Mouse (Mus musculus): ENCODE measurements at regions not wholly inside any gene's neighbourhood (a gene's known extent, or its start where the extent isn't known, plus 50 kb on each side); places are given as distances from the start of the nearest gene placed in this dataset.

DNA sequence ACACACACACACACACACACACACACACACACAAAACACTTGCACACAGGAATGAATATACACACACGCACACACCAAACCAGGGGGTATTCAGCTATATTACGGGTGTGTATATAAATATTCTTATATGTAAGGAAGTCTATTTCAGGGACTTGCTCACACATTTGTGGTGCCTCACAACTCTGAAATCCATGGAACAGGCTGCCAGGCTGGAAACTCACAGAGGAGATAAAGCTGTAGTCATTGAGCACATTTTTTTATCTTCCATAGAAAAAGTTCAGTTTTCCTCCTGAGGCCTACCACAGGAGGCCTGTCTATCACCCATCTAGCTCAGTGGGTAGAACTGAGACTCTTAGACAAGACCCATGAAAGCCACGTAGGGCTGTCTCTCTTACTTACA lies 83.8 kb downstream of the Ier5 start:
- TF ChIP-seq CTCF (IDR thresholded peaks at IDR 0.05; ENCODE audit: low read depth): no peak
- H3K9ac ChIP-seq (ENCODE audit: low read depth, low read length): no peak overlapping the region
- no peak overlapping the region for H3K4me2 ChIP-seq (ENCODE audit: low read length)
- H3K36me3 ChIP-seq (ENCODE audit: insufficient read depth, low read length): no peaks in the 10 kb centered on the region
- no peaks in the 10 kb centered on the region for H3K4me1 ChIP-seq (replicated peaks; ENCODE audit: insufficient read depth, low read length)
- WGBS: 90% methylated on average over 3 of the region's 3 CpGs
- no peak for ATAC-seq (replicated peaks; ENCODE audit: low FRiP score, low read depth)
- H3K27me3 ChIP-seq (ENCODE audit: insufficient read depth, low read length): no peaks in the 10 kb centered on the region
- H3K4me3 ChIP-seq (replicated peaks; ENCODE audit: low read depth, low read length): no peak overlapping the region
- H3K9me3 ChIP-seq (replicated peaks; ENCODE audit: low read length): no peaks in the 10 kb centered on the region
- no peak overlapping the region for H3K27ac ChIP-seq
- DNase-seq (ENCODE audit: low spot score): no peak

DNA sequence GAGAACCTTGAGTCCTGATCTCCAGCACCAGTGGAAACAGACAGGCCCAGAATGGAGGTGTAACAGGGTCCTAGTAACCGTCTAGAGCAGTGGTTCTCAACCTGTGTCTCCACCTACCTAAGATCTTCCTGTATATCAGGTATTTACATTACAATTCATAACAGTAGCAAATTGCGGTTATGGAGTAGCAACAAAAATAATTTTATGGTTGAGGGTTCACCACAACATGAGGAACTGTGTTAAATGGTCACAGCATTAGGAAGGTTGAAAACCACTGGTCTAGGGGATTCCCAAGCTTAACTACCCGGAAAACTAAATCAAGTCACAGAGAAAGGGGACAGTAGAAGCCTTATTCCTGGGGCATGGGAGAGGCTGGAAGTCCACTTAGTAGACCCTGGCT lies 84.5 kb downstream of the Ier5 start:
- no peak for TF ChIP-seq CTCF (IDR thresholded peaks at IDR 0.05; ENCODE audit: low read depth)
- DNase-seq (ENCODE audit: low spot score): no peak

GRCm38 (mm10) chr1:155013784-155014183 lies 85.7 kb downstream of the Ier5 start:
- H3K27ac ChIP-seq: no peak overlapping the region
- ATAC-seq (replicated peaks; ENCODE audit: low FRiP score, low read depth) (no peak), DNase-seq (ENCODE audit: low spot score) (no peak)
- H3K4me3 ChIP-seq (replicated peaks; ENCODE audit: low read depth, low read length): no peak overlapping the region
- H3K4me2 ChIP-seq (ENCODE audit: low read length): no peak overlapping the region
- no peaks in the 10 kb centered on the region for H3K4me1 ChIP-seq (replicated peaks; ENCODE audit: insufficient read depth, low read length)
- H3K36me3 ChIP-seq (ENCODE audit: insufficient read depth, low read length): no peaks in the 10 kb centered on the region
- no peak overlapping the region for H3K9ac ChIP-seq (ENCODE audit: low read depth, low read length)
- 62% methylated on average over 4 of the region's 4 CpGs for WGBS
- H3K9me3 ChIP-seq (replicated peaks; ENCODE audit: low read length): no peaks in the 10 kb centered on the region
- no peak for TF ChIP-seq CTCF (IDR thresholded peaks at IDR 0.05; ENCODE audit: low read depth)
- H3K27me3 ChIP-seq (ENCODE audit: insufficient read depth, low read length): no peaks in the 10 kb centered on the region

More for the DNA sequence above, 84.5 kb downstream of the Ier5 start:
- WGBS: 86% methylated on average over 3 of the region's 3 CpGs
- H3K9me3 ChIP-seq (replicated peaks; ENCODE audit: low read length): no peaks in the 10 kb centered on the region
- H3K27me3 ChIP-seq (ENCODE audit: insufficient read depth, low read length): no peaks in the 10 kb centered on the region
- no peaks in the 10 kb centered on the region for H3K4me1 ChIP-seq (replicated peaks; ENCODE audit: insufficient read depth, low read length)
- no peak overlapping the region for H3K4me3 ChIP-seq (replicated peaks; ENCODE audit: low read depth, low read length)
- H3K4me2 ChIP-seq (ENCODE audit: low read length): no peak overlapping the region
- H3K36me3 ChIP-seq (ENCODE audit: insufficient read depth, low read length): no peaks in the 10 kb centered on the region
- H3K27ac ChIP-seq: no peak overlapping the region
- ATAC-seq (replicated peaks; ENCODE audit: low FRiP score, low read depth): no peak
- no peak overlapping the region for H3K9ac ChIP-seq (ENCODE audit: low read depth, low read length)

- no peak for ATAC-seq (replicated peaks; ENCODE audit: low FRiP score, low read depth)
- WGBS: 61% methylated on average over 4 of the region's 4 CpGs
Measured at GRCm38 (mm10) chr1:155013361-155013760, 86.1 kb downstream of the Ier5 start.

GRCm38 (mm10) chr1:155006539-155007486 lies 92.6 kb downstream of the Ier5 start:
- ATAC-seq (replicated peaks; ENCODE audit: low FRiP score, low read depth): peak; percentile 68
- 20% methylated on average over 16 of the region's 16 CpGs for WGBS
- no peak overlapping the region for H3K4me3 ChIP-seq (replicated peaks; ENCODE audit: low read depth, low read length)
- H3K27me3 ChIP-seq (ENCODE audit: insufficient read depth, low read length): no peaks in the 10 kb centered on the region
- H3K4me2 ChIP-seq (ENCODE audit: low read length): no peak overlapping the region
- H3K36me3 ChIP-seq (ENCODE audit: insufficient read depth, low read length): no peaks in the 10 kb centered on the region
- peak; percentile 91 for DNase-seq (ENCODE audit: low spot score)
- H3K27ac ChIP-seq: no peak overlapping the region
- TF ChIP-seq CTCF (IDR thresholded peaks at IDR 0.05; ENCODE audit: low read depth): peak; percentile 100
- H3K9me3 ChIP-seq (replicated peaks; ENCODE audit: low read length): no peaks in the 10 kb centered on the region
- no peaks in the 10 kb centered on the region for H3K4me1 ChIP-seq (replicated peaks; ENCODE audit: insufficient read depth, low read length)
- H3K9ac ChIP-seq (ENCODE audit: low read depth, low read length): no peak overlapping the region

More at GRCm38 (mm10) chr1:155013361-155013760, 86.1 kb downstream of the Ier5 start:
- no peaks in the 10 kb centered on the region for H3K9me3 ChIP-seq (replicated peaks; ENCODE audit: low read length)
- H3K4me1 ChIP-seq (replicated peaks; ENCODE audit: insufficient read depth, low read length): no peaks in the 10 kb centered on the region
- no peaks in the 10 kb centered on the region for H3K36me3 ChIP-seq (ENCODE audit: insufficient read depth, low read length)
- no peak overlapping the region for H3K27ac ChIP-seq
- no peaks in the 10 kb centered on the region for H3K27me3 ChIP-seq (ENCODE audit: insufficient read depth, low read length)
- H3K4me2 ChIP-seq (ENCODE audit: low read length): no peak overlapping the region
- no peak for TF ChIP-seq CTCF (IDR thresholded peaks at IDR 0.05; ENCODE audit: low read depth)
- DNase-seq (ENCODE audit: low spot score): no peak
- no peak overlapping the region for H3K4me3 ChIP-seq (replicated peaks; ENCODE audit: low read depth, low read length)
- H3K9ac ChIP-seq (ENCODE audit: low read depth, low read length): no peak overlapping the region

GRCm38 (mm10) chr1:155006099-155006498 lies 93.3 kb downstream of the Ier5 start:
- Histone ChIP-seq H3K4me2 (ENCODE audit: low read length) (no peak overlapping the region), H3K36me3 (ENCODE audit: insufficient read depth, low read length) (no peaks in the 10 kb centered on the region), H3K4me1 (replicated peaks; ENCODE audit: insufficient read depth, low read length) (no peaks in the 10 kb centered on the region), H3K27ac (no peak overlapping the region), H3K9ac (ENCODE audit: low read depth, low read length) (no peak overlapping the region), H3K9me3 (replicated peaks; ENCODE audit: low read length) (no peaks in the 10 kb centered on the region), H3K27me3 (ENCODE audit: insufficient read depth, low read length) (no peaks in the 10 kb centered on the region), H3K4me3 (replicated peaks; ENCODE audit: low read depth, low read length) (no peak overlapping the region)
- no peak for ATAC-seq (replicated peaks; ENCODE audit: low FRiP score, low read depth)
- no peak for TF ChIP-seq CTCF (IDR thresholded peaks at IDR 0.05; ENCODE audit: low read depth)
- no peak for DNase-seq (ENCODE audit: low spot score)
- WGBS: 77% methylated on average over 10 of the region's 10 CpGs

All from kidney, postnatal 0 days (tissue).